Mouse (Mus musculus) liver, adult 2 months (tissue): ENCODE data around the gene Apol8.
"Not testable (repeated sequence)": the region's sequence is repeated elsewhere in the genome, so short reads cannot be mapped to it uniquely, and the experiment has no call there.

ENCODE experiments used
- CTCF ChIP-seq: fragments of 200-500 bp; IDR thresholded peaks from 2 replicates; pipeline ENCODE4 v1.5.1; 2011; ENCODE audit warnings: low read depth, low read length, control low read depth
- POLR2A ChIP-seq: fragments of 200-500 bp; IDR thresholded peaks from 2 replicates; pipeline ENCODE4 v1.6.1; 2011; ENCODE audit warnings: low read length, control low read depth; ENCODE audit not compliant: insufficient read depth; ENCODE audit errors: extremely low read depth

DNA sequence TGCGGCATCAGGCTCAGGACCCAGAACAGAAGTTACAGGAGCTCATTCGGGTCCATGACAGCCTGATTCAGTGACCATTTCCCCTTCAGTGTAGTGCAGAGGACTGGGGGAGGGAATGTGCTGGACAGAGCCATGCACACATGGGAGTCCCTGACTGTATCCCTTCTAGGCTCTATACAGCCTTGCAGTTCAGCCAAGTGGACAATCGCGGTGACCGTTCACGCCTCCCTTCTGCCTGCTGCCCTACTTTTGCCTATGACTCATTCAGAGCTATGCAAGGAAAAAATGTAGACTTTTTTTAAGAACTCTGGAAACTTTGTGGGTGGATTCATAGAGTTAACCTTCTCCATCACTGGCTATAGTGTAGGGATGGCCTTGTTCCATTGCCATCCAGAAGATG, 38.6 kb downstream of the Apol8 start:
- TF ChIP-seq CTCF, POLR2A: not testable (repeated sequence)
